Mouse (Mus musculus) layer of hippocampus, adult 8-10 months (tissue): ENCODE data around the gene Aph1b. TPM values are rescaled to one million over a fixed set of nuclear protein-coding genes. Genes with fewer than 3 reads are reported as not detected.
A peak's percentile ranks its signal among the peaks of the same experiment; 100 is the strongest.

Experiments used
- DNase-seq, 2 experiments: peaks; one replicate each; pipeline ENCODE4 v3.0.0; 2022; ENCODE audit warnings: low spot score in 2 of 2
- total RNA-seq, 4 experiments: library from RNA; stranded (reverse); gene quantifications; 2 replicates each; pipeline ENCODE4 v1.2.4; 2022

Aph1b gene
- total RNA-seq, 4 experiments from 2014 or later = 18.9 to 35.6 (median 28.1) TPM

DNA sequence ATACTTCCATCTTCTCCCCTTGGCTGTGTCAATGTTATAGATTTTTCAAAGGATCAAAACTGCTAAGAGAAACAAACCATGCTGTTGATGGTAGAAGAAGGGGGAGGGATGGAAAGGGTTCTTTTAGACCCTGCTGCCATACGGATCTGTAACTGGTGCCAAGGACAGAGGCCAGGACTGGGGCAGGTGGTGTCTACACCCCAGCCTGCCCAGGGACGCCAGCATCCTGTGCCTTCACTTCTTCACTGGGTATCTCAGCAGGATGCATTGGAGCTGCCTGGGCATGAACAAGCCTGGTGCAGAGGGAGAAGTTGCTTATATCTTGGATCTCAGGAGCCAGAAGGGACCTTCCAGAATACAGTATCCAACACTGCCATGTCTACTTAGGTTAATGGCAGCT, 50.8 kb downstream of the Aph1b start:
- DNase-seq = no peak

DNA sequence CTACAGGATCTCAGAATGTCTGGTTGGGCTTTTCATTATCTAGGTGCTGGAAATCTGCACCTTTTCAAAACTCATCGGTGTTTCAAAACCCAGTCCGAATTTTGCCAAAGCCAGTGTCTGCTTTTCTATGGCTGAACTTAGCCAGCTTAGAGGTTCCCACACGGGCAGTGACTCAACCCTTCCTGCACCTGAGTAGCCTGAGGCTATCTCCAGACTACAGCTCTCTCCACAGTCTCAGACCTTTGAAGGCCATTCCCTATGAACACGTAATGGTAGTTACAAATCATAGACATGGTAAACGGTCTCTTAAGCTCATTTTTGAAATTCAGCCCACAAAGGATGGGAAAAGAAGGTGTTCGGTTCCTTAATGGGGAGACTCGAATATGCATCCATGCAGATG, 55.8 kb downstream of the Aph1b start:
- no peak for DNase-seq

- no peak for DNase-seq
These were observed 58.7 kb downstream of the Aph1b start for GRCm38 (mm10) chr9:66736551-66736950.

DNA sequence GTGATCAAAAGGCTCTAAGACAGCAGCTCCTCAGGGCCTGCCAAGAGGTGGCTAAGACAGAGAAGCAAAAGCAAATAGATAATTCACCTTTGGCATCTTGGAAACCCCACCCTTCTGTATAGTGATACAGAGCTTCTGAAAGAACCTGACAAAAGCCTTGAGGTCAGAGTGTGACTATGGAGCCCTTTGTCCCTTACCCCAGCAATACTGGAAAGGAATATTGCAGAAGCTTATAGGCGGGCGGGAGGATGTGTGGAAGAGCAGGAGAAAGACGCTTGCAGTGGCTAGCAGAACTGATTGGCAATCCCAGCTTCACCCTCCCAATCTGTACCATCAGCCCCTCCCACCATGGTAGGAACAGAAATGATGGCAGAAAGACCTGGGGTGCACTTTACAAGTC, 59.3 kb downstream of the Aph1b start:
- no peak for DNase-seq

DNA sequence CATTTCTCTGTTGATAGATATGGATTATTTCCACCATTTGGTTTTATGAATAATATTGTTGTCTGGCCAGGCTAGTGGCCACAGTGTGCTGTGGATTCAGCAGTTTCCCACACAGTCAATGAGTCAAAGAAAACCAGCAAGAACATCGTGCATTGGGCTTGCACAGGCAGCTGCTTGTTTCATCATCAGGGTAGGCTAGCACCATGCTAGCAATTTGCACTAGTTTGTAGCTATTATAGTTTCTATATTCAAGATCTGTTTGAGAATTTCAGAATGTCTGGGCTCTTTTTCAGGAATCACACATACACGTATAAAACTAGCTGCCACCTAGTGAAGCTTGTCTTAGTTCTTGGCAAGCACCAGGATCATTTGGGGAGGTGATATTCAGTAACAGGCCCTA, 60.2 kb downstream of the Aph1b start:
- DNase-seq = no peak

- no peak for DNase-seq
These were observed 60.7 kb downstream of the Aph1b start for GRCm38 (mm10) chr9:66734568-66734967.

- DNase-seq = peak; percentile 71
These were observed 62.2 kb downstream of the Aph1b start for GRCm38 (mm10) chr9:66732791-66733691.

DNA sequence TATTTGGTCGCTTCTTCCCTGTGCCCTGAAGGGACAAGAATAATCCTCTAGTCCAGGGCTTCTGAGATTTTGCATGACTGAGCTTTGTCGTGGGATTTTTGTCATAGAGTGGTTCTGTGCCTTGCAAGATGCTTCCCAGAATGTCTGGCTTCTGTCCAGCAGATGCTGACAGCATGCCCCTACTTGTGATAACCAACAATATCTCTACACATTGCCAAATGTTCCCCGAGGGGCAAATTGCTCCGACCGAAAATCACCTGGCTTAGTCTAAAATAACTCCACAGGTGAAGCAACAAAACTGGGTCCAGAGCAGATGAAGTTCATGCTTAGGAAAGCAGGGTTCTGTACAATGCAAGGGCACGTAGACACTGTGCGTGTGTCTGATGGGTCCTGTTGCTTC, 64.0 kb downstream of the Aph1b start:
- no peak for DNase-seq

DNA sequence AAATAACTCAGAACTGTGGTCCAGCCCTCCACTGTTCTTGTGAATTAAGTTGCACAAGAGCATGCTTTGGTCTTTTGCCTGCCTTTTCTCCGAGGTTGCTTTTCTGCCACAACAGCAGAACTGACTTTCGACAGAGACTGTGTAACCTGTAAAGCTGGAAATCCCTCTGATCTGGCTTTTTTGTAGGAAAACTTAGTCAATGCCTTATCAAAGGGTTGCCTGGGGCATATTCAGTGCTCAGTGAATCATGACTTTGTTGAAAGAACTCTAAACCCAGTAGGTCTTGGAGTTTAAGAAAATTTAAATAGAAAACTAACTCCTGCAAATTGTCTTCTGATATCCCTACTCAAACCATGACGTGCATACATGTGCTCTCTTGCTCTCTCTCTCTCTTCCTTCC, 64.7 kb downstream of the Aph1b start:
- DNase-seq = no peak

GRCm38 (mm10) chr9:66727333-66727732, 68.0 kb downstream of the Aph1b start:
- no peak for DNase-seq

DNA sequence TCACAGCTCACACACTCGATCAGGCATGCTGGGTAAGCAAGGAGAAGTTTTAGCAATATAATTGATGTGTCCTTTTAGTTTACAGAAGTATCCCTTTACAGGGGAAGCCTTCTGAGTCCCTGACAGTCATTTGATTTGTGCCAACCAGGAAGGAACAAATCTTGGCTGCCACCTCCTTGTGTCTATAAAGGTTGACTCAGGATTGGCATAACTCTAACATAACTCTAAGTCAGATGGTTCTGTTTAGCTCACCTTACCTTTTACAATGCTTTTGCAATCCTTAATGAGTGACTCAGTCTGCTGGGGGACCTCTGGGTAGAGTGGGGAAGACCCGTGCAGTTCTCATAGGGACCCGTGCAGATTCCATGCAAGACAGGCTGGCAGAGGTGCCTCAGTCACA, 69.7 kb downstream of the Aph1b start:
- no peak for DNase-seq

Other genes with a start within 250 kb of the Aph1b start
- 10 to 100 TPM; 39.9 to 47.9 (median 43.7) TPM for gene Usp3, start 202.3 kb downstream of the Aph1b start, total RNA-seq
- 10 to 100 TPM; 33.8 to 56.2 (median 43.3) TPM for gene Car12, start 81.8 kb downstream of the Aph1b start, total RNA-seq
- under 1 TPM; 0.18 to 0.60 (median 0.45) TPM for gene Gm10647, start 1.5 kb upstream of the Aph1b start, total RNA-seq
- gene Aph1c, start 39.2 kb upstream of the Aph1b start, total RNA-seq = 10 to 100 TPM in 2 of 4 experiments, 1 to 10 TPM in 2; 7.3 to 11.2 (median 9.6) TPM
- 10 to 100 TPM; 37.9 to 58.3 (median 47.4) TPM for gene Rab8b, start 124.2 kb upstream of the Aph1b start, total RNA-seq
- 10 to 100 TPM; 38.7 to 48.0 (median 44.1) TPM for gene Rps27l, start 150.6 kb upstream of the Aph1b start, total RNA-seq
- 10 to 100 TPM; 13.8 to 17.4 (median 16.6) TPM for gene Lactb, start 180.0 kb upstream of the Aph1b start, total RNA-seq